Mouse (Mus musculus) heart, postnatal 14 days (tissue): ENCODE results near the gene Vegfb. TPM values are rescaled to one million over a fixed set of nuclear protein-coding genes. Genes with fewer than 3 reads are reported as not detected.

Experiments used
- DNase-seq, 2 experiments: peaks; one replicate each; pipeline ENCODE4 v3.0.0; 2021 to 2022
- intact Hi-C: fragments of 180-260 bp; cut with DNase I; formaldehyde crosslinking; loops from one replicate; pipeline ENCODE4 v1.15.1; 2025
- total RNA-seq, 2 experiments: library from RNA; stranded (reverse); gene quantifications; 2 replicates each; pipeline ENCODE4 v1.2.3; 2021

Vegfb gene
- total RNA-seq, 2 experiments from 2014 or later = 307 to 309 TPM

GRCm38 (mm10) chr19:6974211-6975205 is 12.9 kb downstream of the Vegfb start, which contains the start of gene Ppp1r14b:
TSS of gene Ppp1r14b (plus strand) at chr19:6974968.
- peak; percentile 83 to 85 for DNase-seq
- intact Hi-C loops = no loop called here

DNA sequence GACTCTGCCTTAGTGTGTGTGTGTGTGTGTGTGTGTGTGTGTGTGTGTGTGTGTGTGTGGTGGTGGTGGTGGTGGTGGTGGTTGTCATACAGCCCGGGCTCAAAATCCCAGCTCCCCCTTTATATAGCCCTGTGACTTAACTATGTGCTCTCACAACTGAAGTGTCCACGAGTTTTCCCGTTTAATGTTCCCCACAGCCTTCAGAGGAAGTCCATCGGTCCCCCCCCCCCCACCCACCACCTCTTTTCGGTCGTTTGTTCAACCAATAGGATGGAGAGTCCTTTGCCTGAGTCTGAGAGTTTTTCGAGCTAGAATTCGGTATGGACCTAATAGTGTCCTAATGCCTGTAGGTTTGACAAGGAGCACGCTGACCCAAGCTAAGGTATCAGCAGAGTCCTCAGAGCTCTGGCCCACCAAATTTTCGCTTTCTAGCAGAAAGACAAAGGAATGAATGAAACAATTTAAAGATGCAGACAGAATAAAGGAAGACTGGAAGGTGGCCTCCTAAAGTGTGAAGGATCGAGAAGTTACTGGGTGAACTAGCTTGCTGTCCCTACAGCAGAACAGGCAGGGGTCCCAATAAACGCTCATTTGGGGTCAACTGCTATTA is 13.8 kb downstream of the Vegfb start:
- intact Hi-C loops = no loop called here
- DNase-seq = no peak

DNA sequence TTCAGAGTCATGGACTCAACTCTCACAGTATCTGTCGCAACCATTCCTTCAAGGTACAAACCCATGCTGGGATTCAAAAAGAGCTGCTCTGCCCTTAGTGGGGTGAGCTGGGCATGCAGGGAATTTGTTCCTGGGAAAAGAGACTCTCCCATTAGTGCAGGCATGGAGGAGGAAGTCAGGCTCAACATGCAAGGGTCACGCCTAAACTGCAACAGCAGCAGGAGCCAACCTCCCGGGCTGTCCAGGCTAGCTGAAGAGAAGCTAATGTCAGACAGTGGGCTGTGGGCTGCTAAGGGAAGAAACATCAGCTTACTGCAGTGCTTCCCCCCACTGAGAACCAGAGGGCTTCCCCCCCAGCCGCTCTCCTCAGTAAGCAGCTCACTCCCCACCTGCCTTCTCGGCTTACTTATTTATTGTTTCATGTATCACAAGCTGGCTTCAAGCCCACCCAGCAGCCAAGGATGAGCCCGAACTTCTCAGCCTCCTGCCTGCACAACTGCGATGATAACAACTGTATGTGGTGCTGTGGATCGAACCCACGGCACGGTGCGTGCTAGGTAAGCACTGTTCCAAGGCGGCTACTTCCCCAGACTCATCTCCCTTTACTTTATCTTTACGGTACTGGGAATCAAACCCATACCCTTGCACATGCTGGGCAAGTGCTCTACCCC is 15.1 kb downstream of the Vegfb start:
- DNase-seq = no peak
- intact Hi-C loops = no loop called here

- DNase-seq = no peak
- intact Hi-C loops = no loop called here
Observed at GRCm38 (mm10) chr19:6971644-6972043, 15.8 kb downstream of the Vegfb start.

DNA sequence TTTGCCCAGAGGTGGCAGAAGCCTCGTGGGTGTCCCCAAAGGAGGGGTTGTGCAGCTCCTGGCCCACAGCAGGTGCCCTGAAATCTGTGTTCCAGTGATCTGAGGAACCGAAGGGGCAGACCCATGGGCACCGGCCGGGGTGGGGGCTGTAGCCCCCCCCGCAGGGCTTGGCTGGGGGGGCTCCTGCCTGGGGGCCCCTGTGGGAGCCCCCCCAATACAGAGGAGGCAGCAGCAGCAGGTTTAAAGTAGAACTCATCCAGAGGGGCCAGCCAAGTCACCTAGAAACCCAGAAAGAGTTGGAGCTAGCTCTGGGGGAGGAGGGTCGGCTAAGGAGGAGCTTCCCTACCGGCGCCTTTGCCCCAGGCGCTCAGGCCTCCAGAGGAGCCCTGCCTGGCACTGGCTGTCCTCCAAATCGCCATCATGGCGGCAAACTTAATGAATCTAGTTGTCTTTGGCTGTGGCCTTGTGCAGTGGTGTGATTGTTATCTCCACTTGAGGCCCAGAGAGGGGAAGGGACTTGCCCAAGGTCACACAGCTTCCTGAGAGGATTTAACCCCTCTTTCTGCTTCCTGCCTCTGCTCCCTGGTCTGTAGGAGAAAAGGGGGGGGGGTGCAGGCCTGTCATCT is 16.9 kb downstream of the Vegfb start:
- intact Hi-C loops = loop anchor here (1.0 kb wide), 1 partner anchor 46 kb away; no protein-coding TSS in a partner anchor
- no peak for DNase-seq

GRCm38 (mm10) chr19:6969665-6970381 is 17.6 kb downstream of the Vegfb start:
- intact Hi-C loops = loop anchor here (1.0 to 2.0 kb wide), 2 partner anchors 15 to 46 kb away; no protein-coding TSS in a partner anchor
- peak; percentile 87 to 89 for DNase-seq

GRCm38 (mm10) chr19:6969291-6969664 is 18.2 kb downstream of the Vegfb start:
- intact Hi-C loops = loop anchor here (2.0 kb wide), 1 partner anchor 14 kb away; no protein-coding TSS in a partner anchor
- DNase-seq = no peak

GRCm38 (mm10) chr19:6968491-6969271 is 18.8 kb downstream of the Vegfb start:
- intact Hi-C loops = loop anchor here (2.0 kb wide), 1 partner anchor 14 kb away; no protein-coding TSS in a partner anchor
- no peak for DNase-seq

DNA sequence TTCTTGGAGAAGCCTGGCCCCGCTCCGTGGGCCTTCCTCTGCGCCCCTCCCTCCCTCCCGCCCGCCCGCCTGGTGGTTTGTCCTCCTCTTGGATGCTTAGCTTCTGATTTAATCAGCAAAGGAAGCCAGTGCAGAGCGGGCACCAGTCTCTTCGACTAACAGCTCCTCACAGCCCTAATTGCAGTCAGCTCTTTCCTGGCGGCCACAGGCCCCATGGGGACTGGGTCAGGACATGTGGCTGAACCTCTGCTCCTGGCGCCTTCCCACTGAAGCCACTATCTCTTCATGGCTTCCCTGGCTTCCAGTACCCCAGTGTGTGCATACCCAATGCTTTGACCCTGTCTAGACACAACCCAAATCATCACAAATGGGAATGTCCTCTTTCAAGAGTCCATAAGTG is 31.0 kb downstream of the Vegfb start:
- intact Hi-C loops = no loop called here
- DNase-seq = no peak

GRCm38 (mm10) chr19:6955424-6955823 is 32.0 kb downstream of the Vegfb start:
- intact Hi-C loops = loop anchor here (2.0 kb wide), 1 partner anchor 13 kb away; no protein-coding TSS in a partner anchor
- peak in 1 of 2 experiments; percentile 50 for DNase-seq

DNA sequence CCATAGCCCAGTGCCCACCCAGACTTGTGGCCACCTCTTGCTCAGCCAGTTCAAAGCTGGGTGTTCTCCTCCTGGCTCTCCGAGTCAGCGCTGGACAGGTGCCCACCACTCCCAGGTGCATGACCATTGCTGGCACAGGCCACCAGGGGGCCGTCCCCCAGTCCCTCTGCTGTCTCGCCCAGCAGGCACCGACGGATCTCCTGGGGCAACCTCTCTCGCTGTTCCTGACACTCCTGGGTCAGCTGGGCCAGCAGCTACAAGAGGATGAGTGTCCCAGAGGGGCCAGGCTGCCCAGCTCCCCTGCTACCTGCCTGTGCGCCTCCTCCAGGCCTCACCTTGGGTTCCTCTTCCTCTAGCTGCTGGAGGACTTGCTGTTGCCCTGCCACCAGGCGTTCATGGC is 33.4 kb downstream of the Vegfb start:
- DNase-seq = peak in 1 of 2 experiments; percentile 67
- intact Hi-C loops = loop anchor here (2.0 kb wide), 1 partner anchor 15 kb away; no protein-coding TSS in a partner anchor

- DNase-seq = peak; percentile 55 to 57
- intact Hi-C loops = no loop called here
Observed at GRCm38 (mm10) chr19:6952712-6953037, 34.8 kb downstream of the Vegfb start.

DNA sequence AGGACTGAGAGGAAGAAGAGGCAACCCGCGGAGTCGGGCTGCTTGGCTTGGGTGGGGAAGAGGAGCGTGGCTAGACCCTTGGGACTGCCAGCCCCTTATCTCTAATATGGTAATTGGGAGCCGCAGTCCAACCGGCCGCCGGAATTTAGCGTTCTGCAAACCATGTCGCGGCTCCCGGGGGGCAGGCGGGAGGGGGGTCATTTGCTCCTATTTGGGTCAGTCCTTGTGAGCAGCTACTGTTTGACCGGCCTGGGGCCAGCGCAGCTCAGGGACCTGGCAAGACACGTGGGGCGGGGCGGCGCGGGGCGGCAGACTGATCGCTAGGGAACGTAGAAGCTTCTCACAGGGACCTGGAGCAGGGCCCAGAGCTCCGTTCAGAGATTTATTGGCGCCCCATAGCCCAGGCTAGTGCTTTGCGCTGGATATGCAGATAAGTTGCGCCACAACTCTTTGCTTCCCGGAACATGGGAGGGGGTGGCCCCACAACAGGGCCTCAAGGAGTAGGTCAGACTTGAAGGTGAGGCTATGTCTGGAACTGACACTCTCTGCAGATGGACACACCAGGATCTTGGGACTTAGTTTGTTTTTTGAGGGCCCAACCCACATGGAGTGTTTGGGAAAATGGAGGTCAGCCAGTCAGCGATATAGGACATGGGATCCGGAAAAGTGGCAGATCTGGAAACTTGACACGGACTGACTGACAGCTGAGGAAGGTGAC is 35.3 kb downstream of the Vegfb start:
- intact Hi-C loops = no loop called here
- peak; percentile 86 to 90 for DNase-seq

DNA sequence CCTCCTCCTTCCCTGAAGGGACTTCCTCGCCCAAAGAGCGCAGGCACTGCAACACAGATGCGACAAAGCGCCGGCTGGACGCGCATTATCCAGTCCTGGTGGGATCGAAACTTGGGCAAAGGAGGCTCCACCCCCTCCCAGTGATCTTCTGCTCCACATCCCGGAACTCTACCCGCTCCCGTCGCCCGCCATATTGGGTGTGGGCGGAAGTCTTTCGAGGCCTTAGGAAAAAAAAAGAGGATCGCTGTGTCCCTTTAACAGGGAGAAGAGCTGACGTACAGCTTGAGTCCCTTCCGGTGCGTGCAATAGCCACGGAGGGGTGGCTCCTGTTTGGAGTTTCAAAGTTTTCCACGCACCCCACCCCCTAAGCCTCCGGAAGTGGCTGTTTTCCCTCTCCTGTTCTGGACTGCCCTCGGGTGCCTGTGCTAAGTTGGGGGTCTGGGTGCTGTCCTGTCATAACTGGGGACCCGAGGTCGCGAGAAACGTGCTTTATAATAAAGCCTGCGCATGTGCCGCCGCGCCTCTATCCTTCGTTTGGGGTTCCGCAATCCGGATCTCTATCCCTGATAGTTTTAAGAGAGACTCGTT is 36.0 kb downstream of the Vegfb start:
- intact Hi-C loops = no loop called here

GRCm38 (mm10) chr19:6950613-6951153 is 36.8 kb downstream of the Vegfb start:
- DNase-seq = peak; percentile 47 to 53
- intact Hi-C loops = no loop called here

More for the DNA sequence above, 36.0 kb downstream of the Vegfb start:
- DNase-seq = peak; percentile 92 to 95

DNA sequence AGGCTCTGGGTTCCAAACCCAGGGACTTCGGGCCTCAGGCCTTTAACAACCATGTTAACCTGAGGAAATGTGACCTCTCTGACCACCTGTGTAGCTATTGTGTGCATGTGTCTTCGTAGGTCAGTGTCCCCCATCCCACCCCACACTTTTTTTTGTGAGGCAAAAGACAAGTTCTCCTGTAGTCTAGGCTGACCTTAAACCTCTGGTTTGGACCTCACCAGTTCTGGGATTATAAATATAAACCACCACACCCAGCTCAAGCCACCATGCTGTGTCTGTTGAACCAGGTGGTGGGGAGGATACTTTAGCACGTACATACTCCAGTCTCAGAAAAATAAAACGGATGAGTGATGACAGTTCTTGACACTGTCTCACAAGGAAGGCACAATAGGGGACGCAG is 37.5 kb downstream of the Vegfb start:
- intact Hi-C loops = loop anchor here (5.0 kb wide), 1 partner anchor 703 kb away; no protein-coding TSS in a partner anchor
- no peak for DNase-seq

DNA sequence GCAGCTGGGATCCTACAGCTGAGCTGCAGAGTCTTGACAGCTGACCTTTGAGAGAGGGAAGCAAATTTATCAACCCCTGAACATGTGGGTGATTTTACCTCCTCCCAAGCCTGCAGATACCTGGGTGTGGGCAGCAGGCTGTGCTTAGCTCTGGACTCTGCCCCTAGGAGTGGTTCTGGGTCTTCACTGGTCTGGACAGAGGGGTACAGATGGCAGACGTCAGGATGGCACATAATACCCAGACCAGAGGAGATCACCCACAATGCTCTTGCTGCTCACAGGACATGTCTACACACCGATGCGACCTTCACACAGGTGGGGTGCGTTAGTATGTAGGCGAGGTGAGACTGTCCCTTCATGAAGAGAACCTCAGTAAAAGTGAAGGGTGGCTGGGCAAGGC is 37.9 kb downstream of the Vegfb start:
- no peak for DNase-seq
- intact Hi-C loops = loop anchor here (5.0 kb wide), 1 partner anchor 702 kb away; no protein-coding TSS in a partner anchor
